Mouse (Mus musculus): Measurements from ENCODE around the gene Ctsz.

Ctsz gene

DNA sequence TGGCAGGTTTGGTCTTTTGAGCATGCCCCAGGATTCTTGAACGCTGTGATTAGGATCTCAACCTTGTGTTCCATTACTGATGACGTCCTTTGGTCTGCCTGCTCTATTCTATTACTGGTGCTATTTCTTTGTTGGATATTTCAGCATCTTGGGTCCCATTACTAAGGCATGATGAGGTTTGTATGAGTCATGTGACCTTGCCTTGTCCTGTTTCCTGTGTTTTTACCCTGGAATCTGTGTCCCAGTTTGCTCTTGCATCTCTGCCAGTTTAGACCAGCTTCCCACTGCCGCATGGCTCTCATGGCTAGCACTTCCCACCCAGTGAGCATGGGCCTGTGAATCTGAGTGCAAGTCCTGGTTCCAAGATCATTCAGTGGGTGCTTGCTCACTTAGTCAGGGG, 46.9 kb downstream of the Ctsz start:
- no peak for DNase-seq

DNA sequence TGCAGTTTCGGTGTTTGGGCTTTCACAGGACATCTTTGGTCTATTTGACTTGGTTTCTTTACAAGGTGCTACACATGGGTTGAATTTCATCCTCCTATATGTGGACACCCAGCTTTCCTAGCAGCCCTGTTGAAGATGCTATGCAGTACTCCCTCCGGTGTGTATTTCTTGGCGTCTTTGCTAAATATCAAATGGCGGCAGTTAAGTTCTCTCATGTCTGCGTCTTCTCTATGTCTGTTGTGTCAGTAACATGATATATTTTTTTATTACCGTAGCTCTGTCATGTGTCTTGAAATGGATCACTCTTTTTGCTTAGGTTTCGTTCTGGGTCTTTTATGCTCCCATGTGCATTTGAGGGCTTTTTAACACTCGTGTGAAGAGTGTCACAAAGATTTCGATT, 57.8 kb downstream of the Ctsz start:
- no peak for DNase-seq
